Mouse (Mus musculus) layer of hippocampus, adult 9-11 months (tissue): Measurements from ENCODE around the gene Zfp367.
A peak's percentile ranks its signal among the peaks of the same experiment; 100 is the strongest.

Source experiments
- DNase-seq: peaks from one replicate; pipeline ENCODE4 v3.0.0; 2022

Gene Zfp367

DNA sequence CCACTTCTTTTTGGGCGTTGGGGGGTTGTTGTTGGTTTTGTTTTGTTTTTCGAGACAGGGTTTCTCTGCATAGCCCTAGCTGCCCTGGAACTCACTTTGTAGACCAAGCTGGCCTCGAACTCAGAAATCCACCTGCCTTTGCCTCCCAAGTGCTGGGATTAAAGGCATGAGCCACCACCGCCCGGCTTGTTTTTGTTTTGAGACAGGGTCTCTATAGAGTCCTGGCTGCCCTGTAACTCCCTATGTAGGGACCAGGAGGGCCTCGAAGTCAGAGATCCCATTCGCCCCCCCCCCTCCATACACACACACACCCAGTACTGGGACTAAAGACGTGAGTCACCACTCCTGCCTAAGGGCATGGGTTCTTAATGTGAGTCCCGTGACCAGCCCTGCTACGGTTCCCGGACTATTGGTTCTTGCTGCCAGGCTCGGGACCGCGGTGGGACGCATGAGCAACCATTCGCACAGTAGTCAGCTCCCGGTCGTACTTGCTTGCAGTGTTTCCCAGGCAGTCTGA lies 807 bp upstream of the Zfp367 start:
- DNase-seq: peak; percentile 25

DNA sequence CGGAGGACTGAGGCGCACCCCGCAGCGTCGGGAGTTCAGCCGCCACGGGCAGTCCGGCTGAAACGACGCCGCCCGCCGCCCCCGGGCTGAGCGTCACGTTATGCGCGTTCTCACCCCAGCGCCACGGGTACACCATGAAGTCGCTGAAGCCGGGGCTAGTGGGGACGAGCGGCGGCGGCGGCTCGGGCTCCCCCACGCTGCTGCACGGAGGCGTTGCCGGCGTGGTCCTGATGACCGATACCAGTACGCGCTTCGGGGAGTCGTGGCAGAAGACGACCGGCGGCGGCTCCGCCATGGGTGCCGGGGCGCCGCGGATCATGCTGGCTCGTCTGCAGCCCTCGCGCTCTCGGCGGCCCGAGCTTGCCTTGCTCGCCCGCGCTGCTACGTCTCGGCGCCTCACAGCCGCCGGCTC lies 325 bp downstream of the Zfp367 start:
- no peak for DNase-seq

DNA sequence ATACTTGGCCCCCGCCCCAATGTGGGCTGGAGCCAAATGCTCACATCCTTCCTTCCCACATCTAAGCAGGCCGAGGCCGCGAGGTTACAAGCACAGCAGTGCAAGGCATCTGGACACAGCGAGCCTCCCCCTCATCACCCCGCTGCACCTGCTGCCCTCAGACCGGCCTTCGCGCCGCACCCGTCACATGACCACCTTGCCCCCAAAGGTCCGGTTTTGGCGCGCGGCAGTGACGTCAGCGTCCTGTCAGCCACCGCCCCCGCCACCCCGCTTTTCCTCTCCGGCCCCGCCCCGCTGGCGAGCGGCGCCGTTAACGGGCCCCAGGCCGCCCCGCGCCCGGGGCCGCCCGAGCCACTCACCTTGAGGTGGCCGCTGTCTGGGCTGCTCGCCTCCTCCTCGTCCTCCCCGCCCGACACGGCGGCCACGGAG lies 747 bp downstream of the Zfp367 start:
- DNase-seq: peak; percentile 81

DNA sequence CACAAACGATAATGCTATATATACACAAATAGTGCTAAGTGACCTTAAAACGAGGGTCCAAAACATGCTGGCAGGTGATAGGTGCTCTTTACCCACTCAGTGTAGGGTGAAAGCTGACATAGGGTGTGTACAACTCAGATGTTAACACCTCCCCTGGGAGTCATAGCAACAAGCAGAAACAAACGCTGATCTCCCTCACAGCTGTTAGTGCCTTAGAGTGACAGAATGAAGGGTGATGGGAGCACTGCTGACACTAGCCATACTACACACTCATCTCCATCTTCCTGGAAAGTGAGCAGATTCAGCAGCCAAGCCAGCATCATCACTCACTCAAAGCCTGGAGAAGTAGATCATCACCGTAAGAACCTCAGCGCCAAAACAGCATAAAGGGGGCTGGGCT lies 2.9 kb downstream of the Zfp367 start:
- no peak for DNase-seq

DNA sequence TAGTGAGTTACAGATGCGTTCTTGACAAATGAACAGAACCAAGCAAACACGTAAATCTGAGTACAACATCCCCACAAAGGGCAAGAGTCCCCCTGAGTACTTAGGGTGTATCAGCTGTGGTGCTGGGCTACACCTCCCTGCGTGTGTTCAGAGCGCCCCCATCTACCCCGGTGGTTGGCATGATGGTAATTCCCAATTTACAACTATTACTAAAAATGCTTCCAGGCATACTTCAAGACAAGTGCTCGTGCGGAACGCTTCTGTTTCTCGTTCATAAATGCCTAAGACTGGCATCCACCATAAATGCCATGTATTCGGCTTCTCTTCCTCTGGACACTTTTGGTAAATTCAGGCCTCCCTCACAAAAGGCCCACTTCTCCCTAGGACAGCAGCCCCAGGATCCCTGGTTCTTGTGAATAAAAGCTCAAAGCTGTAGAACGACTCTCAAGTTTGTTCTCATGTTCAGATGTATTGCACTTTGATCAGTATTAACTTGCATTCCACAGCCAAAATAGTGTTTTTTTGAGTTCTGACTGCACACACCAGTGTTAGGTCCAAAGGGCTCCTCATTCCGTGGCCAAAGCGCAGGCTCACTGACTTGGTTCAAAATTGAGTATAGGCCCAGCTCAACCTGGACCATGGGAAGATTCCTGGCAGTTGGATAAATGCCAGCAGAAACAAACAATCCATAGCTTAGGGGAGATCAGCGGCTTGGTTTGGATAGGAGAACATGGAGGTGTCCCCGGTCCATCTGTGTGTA lies 23.2 kb downstream of the Zfp367 start:
- DNase-seq: peak; percentile 18

DNA sequence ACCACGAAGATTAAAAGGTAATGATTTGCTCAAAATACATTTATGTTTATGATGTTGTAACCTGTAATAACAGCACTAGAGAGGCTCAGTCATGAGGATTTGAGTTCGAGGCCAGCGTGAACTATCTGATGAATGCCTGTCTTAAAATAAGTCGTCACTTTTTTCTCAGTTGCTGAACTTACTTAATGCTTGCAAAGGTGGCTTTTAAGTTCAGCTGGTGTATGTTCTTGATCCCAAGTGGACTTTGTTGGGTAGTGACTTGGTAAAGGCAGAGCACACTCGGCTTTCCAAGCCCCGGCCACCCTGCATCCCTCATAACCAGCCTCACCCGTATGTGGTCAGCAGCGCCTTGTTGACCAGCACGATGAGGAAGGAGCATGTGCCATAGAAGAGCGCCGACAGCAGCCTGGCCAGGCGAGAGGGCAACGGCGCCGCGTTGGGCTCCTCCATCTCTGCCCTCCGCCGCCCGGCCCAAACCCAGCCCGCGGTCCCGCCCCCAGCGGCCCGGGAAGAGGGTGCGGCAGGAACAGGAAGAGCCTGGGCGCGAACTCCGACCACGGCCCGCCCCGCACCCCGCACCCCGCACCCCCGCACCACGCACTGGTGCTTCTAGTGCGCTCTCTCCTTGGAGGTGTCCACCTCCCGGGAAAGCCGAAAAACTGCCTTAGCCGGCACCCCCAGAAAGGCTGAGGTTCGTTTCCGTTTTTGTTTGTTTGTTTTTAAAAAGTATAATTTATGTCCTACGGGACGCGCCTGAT lies 24.0 kb downstream of the Zfp367 start, which contains the start of gene Slc35d2:
Gene Slc35d2 (minus strand): TSS at position 511 of the 758 bp plus-strand sequence.
- no peak for DNase-seq

DNA sequence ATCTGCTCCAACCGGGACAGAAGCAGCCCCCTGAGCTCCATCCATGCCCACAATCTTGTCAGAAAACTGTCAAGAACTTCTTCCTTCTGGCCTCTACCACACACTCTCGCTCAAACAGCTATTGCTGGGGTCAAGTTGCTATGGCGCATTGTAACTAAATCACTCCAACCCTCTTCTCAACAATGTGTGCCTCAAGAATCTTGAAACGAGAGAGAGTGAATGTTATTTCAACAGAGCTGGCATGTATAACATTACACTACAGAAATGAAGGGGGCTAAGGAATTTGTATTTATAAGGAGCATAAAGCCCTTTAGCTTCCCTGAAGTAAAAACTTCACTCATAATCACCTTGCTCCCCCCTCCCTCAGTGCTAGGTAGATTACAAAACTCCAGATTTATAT lies 26.7 kb downstream of the Zfp367 start:
- no peak for DNase-seq

DNA sequence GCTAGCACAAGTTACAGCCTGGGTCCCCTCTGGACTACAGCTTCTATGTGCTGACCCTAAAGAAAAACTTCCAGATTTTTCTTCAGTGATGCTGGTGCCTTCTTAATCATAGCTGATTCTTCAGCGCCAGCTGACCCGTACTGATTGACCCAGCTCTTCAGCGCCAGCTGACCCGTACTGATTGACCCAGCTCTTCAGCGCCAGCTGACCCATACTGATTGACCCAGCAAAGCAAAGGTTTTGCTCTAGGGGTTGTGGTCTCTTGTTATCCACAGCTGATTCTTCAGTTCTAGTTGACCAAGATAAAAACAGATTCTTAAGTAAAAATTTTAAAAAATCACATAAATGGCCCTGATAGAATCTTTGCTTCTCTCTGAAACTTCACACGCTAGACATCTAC lies 28.1 kb downstream of the Zfp367 start:
- DNase-seq: no peak

DNA sequence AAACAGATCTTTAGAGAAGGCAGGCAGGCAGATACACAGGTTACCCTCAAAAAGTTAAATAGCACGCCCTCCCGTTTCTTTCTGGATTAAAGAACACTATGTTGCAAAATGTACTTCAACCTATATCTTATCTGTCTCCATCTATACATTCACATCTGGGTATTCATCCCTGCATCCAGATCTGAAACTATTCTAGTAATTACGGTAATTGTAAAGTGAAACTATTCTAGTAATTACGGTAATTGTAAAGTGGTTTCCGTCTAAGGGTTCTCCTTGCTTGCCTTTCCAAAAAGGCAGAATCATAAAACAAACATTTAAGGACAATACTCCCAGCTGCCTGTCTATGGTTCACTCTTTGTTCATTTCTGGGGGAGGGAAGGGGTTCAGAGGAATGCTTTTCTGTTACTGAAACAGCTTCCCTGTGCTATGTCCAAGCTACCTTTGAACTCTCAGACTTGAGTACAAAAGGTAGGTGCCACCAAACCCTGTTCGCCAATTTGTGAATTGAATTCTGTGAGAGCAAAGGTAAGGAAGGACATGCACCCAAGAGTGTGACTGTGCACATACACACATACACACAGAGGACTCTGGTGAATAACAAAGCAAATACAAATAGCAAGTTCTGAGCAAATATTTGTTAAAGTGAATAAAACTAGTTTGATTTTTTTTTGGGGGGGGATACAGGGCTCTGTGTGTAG lies 29.4 kb downstream of the Zfp367 start:
- no peak for DNase-seq

DNA sequence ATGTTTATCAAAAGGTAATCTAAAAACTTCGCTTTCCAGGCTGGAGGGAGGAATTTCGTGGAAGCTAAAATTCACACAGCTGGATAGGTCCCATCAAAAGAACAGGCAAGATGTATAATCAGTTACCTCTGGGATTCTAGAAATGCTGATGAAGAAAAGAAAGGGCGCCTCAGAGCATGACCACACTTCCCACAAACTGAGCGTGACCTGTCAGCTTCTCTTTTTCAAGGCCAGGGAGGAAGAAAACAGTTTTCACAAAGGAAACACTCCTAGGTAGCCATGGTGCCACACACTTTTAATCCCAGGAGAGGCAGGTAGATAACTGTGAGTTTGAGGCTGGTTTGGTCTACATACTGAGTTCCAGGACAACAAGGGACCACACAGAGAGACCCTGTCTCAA lies 32.2 kb downstream of the Zfp367 start:
- no peak for DNase-seq

DNA sequence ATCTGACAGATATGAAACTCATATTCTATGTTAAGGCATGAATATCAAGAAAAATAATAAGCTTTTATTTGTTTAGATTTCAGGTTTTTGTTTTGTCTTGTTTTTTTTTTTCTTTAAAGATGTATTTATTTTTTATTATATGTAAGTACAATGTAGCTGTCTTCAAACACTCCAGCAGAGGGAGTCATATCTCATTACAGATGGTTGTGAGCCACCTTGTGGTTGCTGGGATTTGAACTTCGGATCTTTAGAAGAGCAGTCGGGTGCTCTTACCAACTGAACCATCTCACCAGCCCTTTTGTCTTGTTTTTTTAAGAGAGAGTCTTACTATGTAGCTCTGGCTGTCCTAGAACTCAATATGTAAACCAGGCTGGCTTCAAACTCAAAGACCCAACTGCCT lies 35.6 kb downstream of the Zfp367 start:
- no peak for DNase-seq

DNA sequence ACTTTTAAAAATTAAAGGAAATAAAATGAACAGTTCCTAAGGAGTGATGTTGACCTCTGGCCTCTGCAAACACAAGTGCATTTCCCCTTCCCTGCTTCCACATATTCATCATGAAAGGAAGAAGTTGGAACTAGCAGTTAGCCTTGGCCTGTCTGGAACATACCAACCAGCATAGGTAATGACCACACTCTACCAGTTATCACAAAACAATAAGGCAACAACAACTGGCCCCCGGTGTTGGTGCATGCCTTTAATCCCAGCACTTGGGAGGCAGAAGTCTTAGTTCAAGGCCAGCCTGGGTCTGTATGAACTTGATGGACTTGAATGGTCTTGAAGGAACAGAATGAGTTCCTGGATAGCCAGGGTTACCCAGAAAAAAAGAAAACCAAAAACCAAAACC lies 42.6 kb downstream of the Zfp367 start:
- DNase-seq: no peak

DNA sequence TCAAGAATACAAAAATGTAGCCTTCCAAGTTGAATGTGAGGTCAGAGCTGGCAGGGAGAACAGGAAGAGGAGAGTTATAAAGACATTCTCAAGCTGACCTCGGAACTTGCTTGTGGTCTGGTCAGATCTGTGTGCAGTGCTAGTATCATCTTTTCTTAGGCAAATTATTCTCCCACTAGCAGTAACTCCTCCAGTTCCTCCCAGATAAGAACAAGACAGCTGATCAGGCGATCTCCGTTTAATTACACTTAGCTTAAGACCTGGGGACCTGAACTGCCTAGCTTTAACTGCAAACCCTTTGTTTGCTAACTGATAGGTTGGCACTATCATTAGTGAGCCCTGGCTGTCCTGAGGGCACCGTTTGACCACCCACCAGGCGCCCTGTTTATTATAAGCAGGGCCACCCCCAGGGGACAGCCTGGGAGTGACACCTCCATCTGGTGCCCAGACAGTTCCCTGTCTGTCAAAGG lies 44.6 kb downstream of the Zfp367 start:
- no peak for DNase-seq

DNA sequence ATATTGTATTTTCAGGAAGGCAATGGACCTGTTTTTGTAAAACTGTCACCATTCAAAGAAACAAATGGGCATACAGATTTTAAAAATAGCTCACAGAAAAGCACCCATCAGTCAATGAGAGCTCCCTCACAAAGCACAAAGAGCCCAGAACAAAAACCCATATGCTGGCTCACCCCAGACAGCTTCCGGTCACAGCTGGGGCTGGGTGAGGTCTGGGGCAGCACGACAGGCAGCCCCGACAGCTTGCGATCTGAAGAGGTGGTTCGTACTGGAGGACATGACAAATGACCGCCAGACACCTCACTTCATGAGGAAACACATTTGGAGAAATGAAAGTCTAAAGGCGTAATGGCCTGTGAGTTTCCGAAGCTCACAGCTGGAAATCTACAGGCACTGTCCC lies 45.5 kb downstream of the Zfp367 start:
- DNase-seq: no peak

DNA sequence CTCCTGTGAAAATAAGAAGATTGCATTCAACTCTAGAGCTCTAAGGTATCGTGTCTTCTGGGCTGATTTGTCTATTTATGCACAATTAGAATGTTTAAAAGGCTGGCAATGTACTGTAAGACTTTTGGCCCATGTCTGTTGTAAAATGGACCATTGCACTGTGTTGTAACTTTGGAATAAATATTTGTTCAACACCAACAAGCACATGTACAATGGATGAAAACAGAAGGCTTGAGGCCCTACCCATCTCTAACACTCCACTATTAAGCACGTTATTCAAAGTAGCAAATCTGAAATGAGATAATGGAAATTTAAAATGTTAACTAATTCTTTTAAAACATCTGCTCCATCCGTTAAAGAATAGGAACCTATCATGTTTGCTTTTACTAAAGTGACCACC lies 45.9 kb downstream of the Zfp367 start:
- DNase-seq: no peak

DNA sequence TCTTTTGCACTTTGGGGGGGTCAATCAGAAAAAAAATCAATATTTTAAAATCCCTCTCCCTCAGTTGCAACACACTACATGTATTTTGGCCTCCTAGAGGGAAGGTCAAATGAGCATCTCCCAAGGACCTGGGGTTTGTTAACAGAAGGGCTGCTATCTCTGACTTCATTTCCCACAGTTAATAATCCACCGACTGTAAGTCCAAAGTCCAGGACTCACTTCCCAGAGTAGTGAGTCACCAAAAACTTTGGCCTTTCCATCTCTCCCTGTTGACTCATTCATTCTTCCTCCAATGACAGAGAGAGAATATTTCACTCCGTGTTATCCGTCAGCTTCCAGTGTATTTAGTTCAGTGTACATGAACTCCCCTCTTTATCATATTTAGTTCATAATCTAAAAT lies 47.3 kb downstream of the Zfp367 start:
- no peak for DNase-seq

DNA sequence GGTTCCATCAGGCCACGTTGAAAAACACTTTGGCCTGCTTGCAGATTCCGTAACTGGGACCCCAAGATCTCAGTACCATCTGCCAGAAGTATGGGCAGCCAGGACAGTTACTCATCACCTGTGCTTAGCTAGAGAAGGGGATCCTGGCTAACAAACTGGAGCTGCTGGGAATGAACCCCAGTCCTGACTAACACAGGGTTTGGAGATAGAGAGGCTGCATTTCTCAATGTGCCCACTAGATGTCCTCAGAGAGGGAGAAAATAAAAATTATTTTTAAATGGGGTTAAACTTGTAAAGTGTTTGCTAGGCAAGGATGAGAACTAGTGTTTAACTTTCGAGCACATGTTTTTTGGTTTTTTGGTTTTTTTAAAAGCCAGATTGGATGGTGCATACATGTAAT lies 52.8 kb downstream of the Zfp367 start:
- no peak for DNase-seq

DNA sequence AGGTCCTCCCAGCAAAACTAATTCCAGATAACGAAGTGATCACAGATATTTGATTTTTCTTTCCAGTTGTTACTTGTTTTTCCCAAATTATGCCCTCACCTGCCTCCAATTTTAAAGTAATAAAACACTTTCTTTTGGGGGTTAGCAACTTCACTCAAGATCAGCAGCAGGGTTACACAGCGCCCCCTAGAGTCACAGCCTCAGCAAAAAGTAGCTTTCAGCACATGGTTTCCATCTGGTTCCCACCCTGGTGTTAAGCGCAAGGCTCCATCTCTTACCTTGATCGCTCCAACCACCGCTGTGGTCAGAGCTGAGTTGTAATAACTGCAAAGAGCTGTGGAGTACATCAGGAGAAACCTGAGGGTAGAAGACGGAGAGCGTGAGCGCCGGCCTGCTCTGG lies 54.0 kb downstream of the Zfp367 start:
- DNase-seq: no peak

DNA sequence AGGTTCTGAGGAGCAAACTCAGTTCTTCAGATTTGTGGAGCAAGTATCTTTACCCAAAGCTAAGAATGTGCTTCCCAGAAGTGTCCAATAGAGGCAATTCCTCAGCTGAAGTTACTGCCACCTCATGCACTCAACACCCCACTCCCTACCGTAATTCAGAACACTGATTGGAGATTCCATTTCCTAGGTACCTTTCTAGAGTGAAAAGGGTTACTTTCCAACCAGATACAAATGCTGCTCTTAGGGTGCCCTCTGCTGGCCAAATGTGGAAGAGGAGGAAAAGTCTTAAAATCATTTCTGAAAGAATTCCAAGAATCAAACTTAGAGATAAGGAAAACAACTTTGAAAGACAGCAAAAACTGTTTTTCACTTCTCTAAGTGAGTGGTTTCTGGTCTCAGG lies 59.7 kb downstream of the Zfp367 start:
- peak; percentile 8 for DNase-seq

DNA sequence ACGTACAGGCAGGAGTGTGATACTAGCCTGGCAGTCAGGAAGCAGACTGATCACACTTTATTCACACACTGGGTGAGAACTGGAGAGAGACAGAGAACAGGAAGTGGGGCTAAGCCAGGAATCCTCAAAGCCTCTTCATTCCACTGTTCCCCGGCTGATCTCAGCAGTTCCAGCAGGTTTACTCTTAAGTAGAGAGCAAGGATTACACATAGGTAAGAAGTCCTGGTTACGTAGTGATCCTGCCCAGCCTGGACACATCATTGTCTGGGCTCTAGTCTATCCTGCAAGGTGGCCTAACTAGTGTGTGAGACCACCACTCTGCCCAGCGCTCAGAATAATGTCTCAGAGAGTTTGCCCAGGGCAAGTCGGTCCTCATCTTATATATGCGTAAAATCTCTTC lies 60.2 kb downstream of the Zfp367 start:
- no peak for DNase-seq

DNA sequence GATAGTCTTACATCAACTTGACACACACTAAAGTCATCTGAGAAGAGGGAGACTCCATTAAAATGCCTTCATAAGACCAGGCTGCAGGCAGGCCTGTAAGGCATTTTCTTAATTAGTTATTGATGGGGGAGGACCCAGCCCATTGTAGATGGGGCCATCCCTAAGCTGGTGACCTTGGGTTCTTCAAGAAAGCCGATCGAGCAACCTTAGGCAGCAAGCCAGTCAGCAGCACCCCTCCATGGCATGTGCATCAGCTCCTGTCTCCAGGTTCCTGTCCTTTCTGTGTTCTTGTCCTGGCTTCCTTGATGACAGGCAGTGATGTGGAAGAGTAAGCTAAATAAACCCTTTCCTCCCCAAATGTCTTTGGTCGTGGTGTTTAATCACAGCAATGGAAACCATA lies 60.9 kb downstream of the Zfp367 start:
- no peak for DNase-seq

DNA sequence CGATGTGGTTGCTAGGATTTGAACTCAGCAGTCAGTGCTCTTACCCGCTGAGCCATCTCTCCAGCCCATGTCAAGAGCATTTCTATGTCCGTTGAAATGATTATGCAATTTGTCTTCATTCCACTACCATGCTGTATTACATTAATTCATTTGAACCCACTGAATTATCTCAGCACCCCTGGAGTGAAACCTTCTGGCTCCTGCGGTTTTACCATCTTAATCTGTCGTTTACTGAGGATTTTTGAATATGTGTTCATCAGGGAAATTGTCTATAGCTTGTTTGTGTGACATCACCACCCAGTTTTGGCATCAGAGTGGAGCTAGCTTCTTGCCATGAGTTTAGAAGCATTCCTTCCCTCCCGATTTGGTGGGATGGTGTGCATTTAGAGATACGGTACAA lies 62.0 kb downstream of the Zfp367 start:
- DNase-seq: no peak

DNA sequence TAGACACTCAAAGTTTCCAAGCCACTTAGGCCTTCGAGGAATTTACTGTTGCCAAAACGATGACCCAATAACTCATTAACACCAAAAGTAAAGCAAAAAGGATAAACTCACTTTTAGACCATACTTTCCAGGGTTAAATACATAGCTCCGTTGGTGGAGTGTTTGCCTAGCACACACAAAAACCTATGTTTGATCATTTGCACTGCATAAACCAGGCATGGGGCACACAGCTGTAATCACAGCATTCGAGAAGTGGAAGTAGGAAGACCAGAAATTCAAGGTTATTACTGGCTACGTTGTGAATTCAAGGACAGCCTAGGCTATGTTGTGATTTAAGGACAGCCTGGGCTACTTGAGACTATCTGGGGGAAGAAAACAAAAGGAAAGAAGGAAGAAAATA lies 62.7 kb downstream of the Zfp367 start:
- DNase-seq: no peak

DNA sequence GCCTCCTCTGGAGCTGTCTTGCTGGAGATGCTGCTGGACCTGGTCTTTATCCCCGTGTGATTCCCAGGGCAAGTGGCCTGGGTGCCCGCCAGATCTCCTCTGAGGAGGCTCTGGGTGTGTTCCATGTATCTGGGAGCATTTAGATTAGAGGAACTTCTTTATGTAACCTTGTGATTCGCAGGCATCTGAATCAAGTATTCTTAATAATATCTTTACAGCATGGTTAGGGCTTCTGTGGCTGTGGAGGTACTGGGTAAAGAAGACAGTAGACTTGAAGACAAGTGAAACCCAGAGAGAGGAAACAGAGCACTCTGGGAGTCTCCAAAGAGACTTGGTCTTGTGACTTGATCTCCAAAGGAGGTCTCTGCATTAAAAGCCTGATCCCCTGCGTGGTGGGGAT lies 63.9 kb downstream of the Zfp367 start, which contains the start of gene Hsd17b3:
Gene Hsd17b3 (minus strand): TSS at position 101 of the 400 bp plus-strand sequence.
- DNase-seq: no peak
